Mouse (Mus musculus) cerebellum, adult (tissue): Measurements from ENCODE around the gene Rhof.
"Not testable (repeated sequence)": the region's sequence is repeated elsewhere in the genome, so short reads cannot be mapped to it uniquely, and the experiment has no call there.

Experiments used
- ATAC-seq: cut with Nextera tagmentation; 2 replicates; pipeline ENCODE4 v1.9.2; 2017; ENCODE audit warnings: mild to moderate bottlenecking, moderate library complexity, mixed read lengths; ENCODE audit not compliant: insufficient number of reproducible peaks, low FRiP score, low TSS enrichment

The Rhof gene

DNA sequence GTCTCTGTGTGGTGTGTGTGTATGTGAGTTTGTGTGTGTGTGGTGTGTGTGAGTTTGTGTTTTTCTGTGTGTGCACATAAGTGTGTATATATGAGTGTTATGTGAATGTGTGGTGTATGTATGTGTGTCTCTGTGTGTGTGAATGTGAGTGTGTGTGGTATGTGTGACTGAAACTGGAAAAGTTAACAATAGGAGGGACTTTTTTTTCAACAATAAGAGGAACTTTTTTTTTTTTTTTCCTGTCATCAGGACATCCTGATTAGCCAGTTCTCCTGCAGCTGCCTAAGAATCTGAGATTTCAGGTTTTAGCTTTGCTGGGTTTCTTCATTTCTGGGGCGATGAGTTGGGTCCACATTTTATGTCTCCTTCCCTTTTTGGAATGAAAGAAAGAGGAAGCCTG is 52.9 kb downstream of the Rhof start:
- no peak for ATAC-seq

GRCm38 (mm10) chr5:123076419-123077281 is 55.8 kb downstream of the Rhof start:
- ATAC-seq = peak; percentile 74; the same call in 1 of the 2 replicates

- peak; percentile 88; the same call in 1 of the 2 replicates for ATAC-seq
Observed at GRCm38 (mm10) chr5:123075576-123076418, 56.7 kb downstream of the Rhof start.

DNA sequence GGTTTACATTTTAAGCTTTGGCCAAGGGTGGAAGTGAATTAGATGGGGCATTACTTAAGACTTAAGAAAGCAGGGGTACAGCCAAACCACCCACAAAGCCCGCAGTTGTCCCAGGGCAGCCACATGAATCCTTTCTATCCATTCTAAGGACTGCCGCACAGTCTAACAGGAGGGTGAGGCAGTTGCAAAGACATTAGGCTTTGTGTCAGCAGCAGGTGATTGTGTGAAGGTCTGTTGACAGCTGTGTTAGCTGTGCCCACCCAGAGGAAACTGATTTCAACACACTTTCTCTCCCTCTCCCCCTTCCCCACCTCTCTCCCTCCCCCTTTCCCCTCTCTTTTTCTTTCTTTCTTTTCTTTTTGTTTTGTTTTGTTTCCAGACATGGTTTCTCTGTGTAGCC is 63.8 kb downstream of the Rhof start:
- no peak for ATAC-seq

DNA sequence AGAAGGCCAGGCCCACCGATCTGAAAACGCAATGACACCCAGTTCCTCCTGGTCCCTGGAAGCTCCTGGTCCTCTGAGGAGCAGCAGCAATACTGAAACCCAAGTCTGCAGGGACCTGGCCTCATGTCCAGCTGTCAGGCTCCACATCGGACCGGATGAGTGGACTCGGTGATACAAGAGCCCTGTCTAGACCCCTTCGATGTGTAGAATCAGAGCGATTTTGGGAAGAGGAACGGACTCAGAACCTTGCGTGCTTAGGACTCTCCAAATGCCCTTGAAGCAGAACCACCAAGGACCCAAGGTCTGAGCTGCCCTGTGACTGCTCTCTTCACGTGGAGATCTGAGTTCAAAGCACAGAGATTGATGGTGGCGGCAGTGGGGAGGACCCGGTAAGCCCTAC is 64.4 kb downstream of the Rhof start, which contains the start of gene Tmem120b:
Tmem120b (plus strand) TSS at position 301 of the 400 bp plus-strand sequence.
- ATAC-seq = no peak

DNA sequence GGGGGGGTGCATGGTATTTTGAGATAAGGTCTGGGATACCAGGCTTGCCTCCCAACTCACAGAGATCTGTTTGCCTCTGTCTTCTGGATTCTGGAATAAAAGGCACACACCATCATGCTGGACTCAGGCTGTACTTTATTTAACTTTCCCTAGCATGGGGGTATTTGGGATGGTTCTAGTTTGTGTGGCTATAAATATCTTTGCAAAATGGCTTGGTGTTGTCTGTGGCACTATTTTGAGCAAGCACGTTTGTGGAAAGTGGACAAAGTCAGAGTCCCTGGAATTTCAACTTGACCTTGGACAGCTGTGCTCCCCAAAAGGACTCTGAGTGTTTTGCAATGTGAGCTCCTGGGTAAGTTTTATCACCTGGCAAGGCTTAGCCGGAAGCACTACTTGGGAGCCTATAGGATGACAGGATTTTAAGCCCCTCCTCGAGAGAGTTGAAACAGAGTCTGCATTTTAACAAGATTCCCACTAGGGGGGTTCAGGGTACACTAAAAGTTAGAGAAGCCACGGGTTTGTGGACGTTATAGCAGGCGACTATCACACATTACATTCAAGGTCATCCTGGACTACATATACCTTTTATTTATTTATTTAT is 65.0 kb downstream of the Rhof start:
- no peak for ATAC-seq

- no peak; the same call in 1 of the 2 replicates for ATAC-seq
Observed at GRCm38 (mm10) chr5:123064207-123064606, 68.3 kb downstream of the Rhof start.

DNA sequence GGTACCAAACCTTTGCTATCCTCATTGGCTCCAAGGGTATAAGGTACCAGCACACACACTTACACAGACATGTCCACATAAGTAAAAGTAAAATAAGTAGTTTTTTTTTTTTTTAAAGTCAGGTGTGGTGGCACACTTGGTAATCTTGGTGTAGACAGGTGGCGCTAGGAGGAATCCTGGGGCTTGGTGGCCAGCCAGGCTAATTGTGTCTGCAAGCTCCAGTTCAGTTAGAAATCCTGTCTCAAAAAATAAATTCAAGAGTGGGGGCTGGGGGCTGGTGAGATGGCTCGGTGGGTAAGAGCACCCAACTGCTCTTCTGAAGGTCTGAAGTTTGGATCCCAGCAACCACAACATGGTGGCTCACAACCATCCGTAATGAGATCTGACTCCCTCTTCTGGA is 69.4 kb downstream of the Rhof start:
- ATAC-seq = no peak

DNA sequence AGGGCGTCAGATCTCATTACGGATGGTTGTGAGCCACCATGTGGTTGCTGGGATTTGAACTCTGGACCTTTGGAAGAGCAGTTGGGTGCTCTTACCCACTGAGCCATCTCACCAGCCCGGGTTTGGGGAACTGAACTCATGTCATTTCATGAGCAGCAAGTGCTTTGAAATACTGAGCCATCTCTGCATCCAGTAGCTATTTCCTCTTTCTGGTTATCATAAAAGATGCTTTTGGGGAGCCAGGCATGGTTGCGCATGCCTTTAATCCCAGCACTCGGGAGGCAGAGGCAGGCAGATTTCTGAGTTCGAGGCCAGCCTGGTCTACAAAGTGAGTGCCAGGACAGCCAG is 71.1 kb downstream of the Rhof start:
- not testable (repeated sequence) for ATAC-seq

- ATAC-seq = no peak
Observed at GRCm38 (mm10) chr5:123060706-123061401, 71.6 kb downstream of the Rhof start.

DNA sequence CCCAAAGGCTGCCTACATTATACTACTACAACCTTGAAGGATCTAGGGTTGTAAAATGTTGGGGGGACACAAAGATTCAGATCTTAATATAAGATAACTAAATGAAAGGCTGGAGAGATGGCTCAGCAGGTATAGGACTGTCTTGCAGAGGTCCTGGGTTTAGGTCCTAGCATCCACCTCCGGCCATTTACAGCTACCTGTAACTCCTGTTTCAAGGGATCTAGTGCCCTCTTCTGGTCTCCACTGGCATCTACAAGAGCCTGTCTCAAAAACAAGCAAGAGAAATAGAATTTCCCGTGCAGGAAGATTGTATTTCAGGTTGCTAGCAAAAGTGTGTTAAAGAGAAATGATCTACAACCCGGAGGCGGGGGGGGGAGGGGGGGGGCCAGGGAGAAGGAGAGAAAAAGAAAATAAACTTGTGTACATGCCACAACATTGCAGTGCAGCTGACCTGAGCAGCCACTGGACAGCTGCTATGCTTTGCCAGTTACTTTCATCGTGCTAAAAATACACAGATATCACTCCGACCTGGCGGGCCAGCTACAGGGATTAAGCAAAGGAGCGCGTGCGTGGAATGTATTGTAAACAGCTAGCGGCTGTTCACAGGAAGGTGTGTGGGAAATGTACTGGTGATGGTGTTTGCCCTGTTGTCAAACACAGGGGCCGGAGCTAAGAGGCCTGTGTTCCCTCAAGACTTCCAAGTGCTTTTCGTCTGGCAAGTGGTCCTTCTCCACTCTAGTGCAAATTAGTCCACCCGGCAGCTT is 72.6 kb downstream of the Rhof start:
- ATAC-seq = no peak

DNA sequence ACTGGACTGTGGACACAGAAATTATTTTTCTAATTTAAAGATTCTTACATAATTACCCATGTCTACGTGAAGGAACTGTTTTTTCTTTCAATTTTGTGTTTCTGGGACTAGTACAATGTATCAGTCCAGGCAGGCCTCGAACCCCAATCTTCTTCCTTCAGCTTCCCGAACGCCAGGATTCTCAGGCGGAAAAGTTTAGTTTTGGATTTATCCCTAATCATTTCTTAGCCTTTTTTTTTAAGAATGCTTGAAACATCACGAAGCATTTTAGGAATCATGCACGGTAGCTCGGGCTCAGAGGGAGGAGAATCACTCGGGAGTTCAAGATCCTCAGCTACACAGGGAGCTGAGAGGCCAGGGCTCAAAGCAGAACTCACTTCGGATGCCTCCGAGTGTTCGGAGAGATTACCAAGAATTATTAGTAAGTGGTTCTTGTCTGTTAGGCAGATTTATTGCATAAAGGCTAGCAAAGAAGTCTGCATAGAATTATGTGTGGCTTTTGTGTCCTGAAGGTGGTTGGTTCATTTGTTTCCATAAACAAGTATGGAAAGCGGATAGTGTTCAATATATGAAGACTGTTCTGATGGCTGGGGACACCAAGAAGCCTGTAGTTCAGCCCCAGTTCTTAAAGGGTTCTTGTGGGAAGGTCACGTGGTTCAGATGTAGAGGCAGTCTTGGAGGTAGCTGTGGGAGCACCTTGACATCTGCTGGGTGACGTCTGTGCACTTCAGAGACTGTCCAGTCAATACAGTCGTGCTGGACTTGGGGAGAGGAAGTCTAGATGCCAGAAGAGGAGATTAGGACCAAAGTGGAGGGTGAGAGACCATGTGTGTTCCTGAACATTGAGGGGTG is 74.0 kb downstream of the Rhof start:
- ATAC-seq = no peak

DNA sequence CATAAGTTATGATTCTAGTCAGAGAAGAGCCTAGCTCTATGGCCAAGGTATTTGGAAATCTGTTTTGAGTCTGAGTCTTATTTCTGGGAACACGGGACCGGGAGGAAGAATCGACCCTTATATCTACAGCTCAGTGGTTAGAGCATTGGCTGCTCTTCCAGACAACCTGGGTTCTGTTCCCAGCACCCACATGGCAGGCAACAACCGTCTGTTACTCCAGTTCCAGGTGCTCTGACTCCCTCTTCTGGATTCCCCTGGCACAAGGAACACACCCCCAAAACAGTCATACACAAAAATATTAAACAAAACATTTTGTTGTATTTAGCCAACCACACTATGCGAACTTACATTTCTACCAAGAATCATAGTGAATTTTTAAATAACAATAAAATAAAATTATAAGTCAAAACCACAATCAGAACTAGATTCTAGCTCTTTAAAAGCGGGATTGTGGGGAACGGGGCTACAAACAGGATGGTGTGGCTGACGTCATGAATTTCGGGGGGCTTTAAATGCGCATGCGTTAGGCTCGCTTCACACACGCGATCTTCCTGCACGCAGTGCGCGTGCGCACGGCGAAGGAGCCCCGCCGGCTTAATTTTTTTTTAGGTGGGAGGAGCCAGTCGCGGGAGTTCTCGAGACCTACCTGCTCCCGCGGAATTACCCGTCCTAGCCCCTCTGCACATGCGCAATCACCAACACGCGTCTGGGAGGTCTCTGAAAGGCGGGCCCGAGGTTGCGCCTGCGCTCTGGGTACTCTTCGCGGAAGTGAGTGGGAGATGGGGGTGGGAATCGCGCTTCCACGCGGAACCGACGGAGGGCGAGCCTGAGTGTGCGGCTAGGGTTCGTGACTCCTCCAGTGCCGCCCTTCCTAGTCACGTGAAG is 74.9 kb downstream of the Rhof start:
- ATAC-seq = peak; percentile 98
